Mouse (Mus musculus) neural tube, embryonic 12.5 days (tissue): Measurements from ENCODE around the gene Gm45233. TPM values are rescaled to one million over a fixed set of nuclear protein-coding genes. Genes with fewer than 3 reads are reported as not detected.

Experiments used
- ATAC-seq: fragments of 200-750 bp; cut with Nextera tagmentation; 2 replicates; pipeline ENCODE4 v1.8.0; 2017; ENCODE audit warnings: low read depth, mild to moderate bottlenecking, moderate TSS enrichment, moderate library complexity; ENCODE audit not compliant: low FRiP score
- H3K27ac ChIP-seq: fragments of 300-500 bp; sonication (generic); 2 replicates; pipeline ENCODE4 v1.5.1; 2016
- H3K27me3 ChIP-seq: fragments of 300-500 bp; sonication (generic); replicated peaks from 2 replicates; pipeline ENCODE4 v1.6.1; 2016; ENCODE audit warnings: mild to moderate bottlenecking
- H3K36me3 ChIP-seq: fragments of 300-500 bp; sonication (generic); 2 replicates; pipeline ENCODE4 v1.6.1; 2016; ENCODE audit warnings: mild to moderate bottlenecking
- H3K4me1 ChIP-seq: fragments of 300-500 bp; sonication (generic); 2 replicates; pipeline ENCODE4 v1.6.1; 2016
- H3K4me2 ChIP-seq: fragments of 300-500 bp; sonication (generic); replicated peaks from 2 replicates; pipeline ENCODE4 v1.6.1; 2016; ENCODE audit warnings: mild to moderate bottlenecking
- H3K4me3 ChIP-seq: fragments of 300-500 bp; sonication (generic); 2 replicates; pipeline ENCODE4 v1.5.1; 2016
- H3K9ac ChIP-seq: fragments of 300-500 bp; sonication (generic); 2 replicates; pipeline ENCODE4 v1.6.1; 2016; ENCODE audit warnings: mild to moderate bottlenecking
- H3K9me3 ChIP-seq: fragments of 300-500 bp; sonication (generic); 2 replicates; pipeline ENCODE4 v1.6.1; 2016; ENCODE audit warnings: mild to moderate bottlenecking
- WGBS: fragments of 180-500 bp; shearing (Covaris S2); methylation state at CpG from one replicate; pipeline ENCODE4 v1.1.7; 2016; 5-methylcytosine and 5-hydroxymethylcytosine counted together
- polyA plus RNA-seq: library from polyadenylated mRNA; unstranded; fragments of >200 nt; fragmentation: Nextera tagmentation; extraction: Ambion mirVana; gene quantifications from 2 replicates; pipeline ENCODE4 v1.2.1, GENCODE M21; 2016

Gm45233 gene
- polyA plus RNA-seq, 1 experiment from 2014 or later, result 0.49 TPM

GRCm38 (mm10) chr7:43481191-43481590 lies 37.3 kb downstream of the Gm45233 start:
- 82% methylated on average over 3 of the region's 3 CpGs for WGBS
- ATAC-seq, result no peak
- no peak overlapping the region for H3K4me3 ChIP-seq

GRCm38 (mm10) chr7:43482090-43482716 lies 38.3 kb downstream of the Gm45233 start:
- no peaks in the 10 kb centered on the region for H3K9me3 ChIP-seq
- peaks cover 6% of the 10 kb centered on the region; the same call in 1 of the 2 replicates for H3K36me3 ChIP-seq
- H3K4me2 ChIP-seq, result no peak overlapping the region; the same call in 1 of the 2 replicates
- peaks cover 16% of the 10 kb centered on the region for H3K4me1 ChIP-seq
- H3K27ac ChIP-seq, result no peak overlapping the region
- H3K27me3 ChIP-seq, result peaks cover 24% of the 10 kb centered on the region
- WGBS, result 48% methylated on average over 8 of the region's 8 CpGs
- peak; percentile 87 for ATAC-seq
- 0 out of 2 replicates have a peak overlapping the region, but pooled peaks have one; percentile 13 for H3K9ac ChIP-seq
- no peak overlapping the region for H3K4me3 ChIP-seq

More at GRCm38 (mm10) chr7:43481191-43481590, 37.3 kb downstream of the Gm45233 start:
- Histone ChIP-seq H3K36me3 (peaks cover 6% of the 10 kb centered on the region; the same call in 1 of the 2 replicates), H3K9ac (no peak overlapping the region), H3K4me1 (peaks cover 16% of the 10 kb centered on the region), H3K27me3 (peaks cover 34% of the 10 kb centered on the region), H3K4me2 (no peak overlapping the region), H3K9me3 (no peaks in the 10 kb centered on the region), H3K27ac (no peak overlapping the region)

GRCm38 (mm10) chr7:43483236-43483635 lies 39.3 kb downstream of the Gm45233 start:
- H3K9ac ChIP-seq, result no peak overlapping the region
- peaks cover 6% of the 10 kb centered on the region; the same call in 1 of the 2 replicates for H3K36me3 ChIP-seq
- no peaks in the 10 kb centered on the region for H3K9me3 ChIP-seq
- no peak overlapping the region for H3K27ac ChIP-seq
- no peak overlapping the region for H3K4me2 ChIP-seq
- no peak overlapping the region for H3K4me3 ChIP-seq
- no peak for ATAC-seq
- peaks cover 13% of the 10 kb centered on the region for H3K27me3 ChIP-seq
- 18% methylated on average over 10 of the region's 10 CpGs for WGBS
- peaks cover 16% of the 10 kb centered on the region for H3K4me1 ChIP-seq

GRCm38 (mm10) chr7:43488646-43489045 lies 44.7 kb downstream of the Gm45233 start:
- Histone ChIP-seq H3K27ac (no peak overlapping the region), H3K9me3 (no peaks in the 10 kb centered on the region), H3K4me3 (peak overlapping the region; percentile 63), H3K9ac (peak overlapping the region; percentile 83; the same call in 1 of the 2 replicates), H3K36me3 (no peaks in the 10 kb centered on the region), H3K27me3 (0 out of 2 replicates have a peak, but pooled peaks cover 5% of the 10 kb centered on the region), H3K4me2 (peak overlapping the region; percentile 79), H3K4me1 (peaks cover 12% of the 10 kb centered on the region; the same call in 1 of the 2 replicates)
- WGBS, result 44% methylated on average over 5 of the region's 5 CpGs
- no peak for ATAC-seq

GRCm38 (mm10) chr7:43489631-43490125 lies 45.8 kb downstream of the Gm45233 start, which contains the start of gene Iglon5:
TSS of gene Iglon5 (minus strand) at chr7:43490075.
- H3K9ac ChIP-seq, result peak within 1 kb of the TSS; percentile 83
- H3K4me2 ChIP-seq, result peak within 1 kb of the TSS; percentile 79
- H3K27me3 ChIP-seq, result 0 out of 2 replicates have a peak, but pooled peaks cover 8% of the 10 kb centered on the region
- no peaks in the 10 kb centered on the region for H3K9me3 ChIP-seq
- 1% methylated on average over 21 of the region's 41 CpGs for WGBS
- H3K27ac ChIP-seq, result peak within 1 kb of the TSS; percentile 57; the same call in 1 of the 2 replicates
- H3K36me3 ChIP-seq, result no peaks in the 10 kb centered on the region
- H3K4me1 ChIP-seq, result peaks cover 12% of the 10 kb centered on the region; the same call in 1 of the 2 replicates
- peak; percentile 64 for ATAC-seq
- H3K4me3 ChIP-seq, result peak within 1 kb of the TSS; percentile 63

GRCm38 (mm10) chr7:43490182-43490584 lies 46.3 kb downstream of the Gm45233 start:
- Histone ChIP-seq H3K36me3 (no peaks in the 10 kb centered on the region), H3K4me3 (peak overlapping the region; percentile 63), H3K4me1 (peaks cover 12% of the 10 kb centered on the region; the same call in 1 of the 2 replicates), H3K27ac (peak overlapping the region; percentile 57; the same call in 1 of the 2 replicates), H3K9ac (peak overlapping the region; percentile 83), H3K27me3 (0 out of 2 replicates have a peak, but pooled peaks cover 8% of the 10 kb centered on the region), H3K4me2 (peak overlapping the region; percentile 79), H3K9me3 (no peaks in the 10 kb centered on the region)
- 0% methylated on average over 7 of the region's 13 CpGs for WGBS
- ATAC-seq, result peak; percentile 91

GRCm38 (mm10) chr7:43490861-43491260 lies 46.9 kb downstream of the Gm45233 start:
- H3K27ac ChIP-seq, result no peak overlapping the region
- 0 out of 2 replicates have a peak, but pooled peaks have one; percentile 9 for ATAC-seq
- peaks cover 12% of the 10 kb centered on the region; the same call in 1 of the 2 replicates for H3K4me1 ChIP-seq
- no peak overlapping the region for H3K9ac ChIP-seq
- no peaks in the 10 kb centered on the region for H3K36me3 ChIP-seq
- 0 out of 2 replicates have a peak, but pooled peaks cover 8% of the 10 kb centered on the region for H3K27me3 ChIP-seq
- no peaks in the 10 kb centered on the region for H3K9me3 ChIP-seq
- WGBS, result 61% methylated on average over 9 of the region's 9 CpGs
- H3K4me2 ChIP-seq, result peak overlapping the region; percentile 79
- H3K4me3 ChIP-seq, result no peak overlapping the region

GRCm38 (mm10) chr7:43495343-43496021 lies 51.6 kb downstream of the Gm45233 start:
- ATAC-seq, result peak; percentile 56; the same call in 1 of the 2 replicates
- Histone ChIP-seq H3K27me3 (peaks cover 11% of the 10 kb centered on the region; the same call in 1 of the 2 replicates), H3K9ac (no peak overlapping the region), H3K4me3 (no peak overlapping the region), H3K9me3 (peaks cover 8% of the 10 kb centered on the region; the same call in 1 of the 2 replicates), H3K4me1 (no peaks in the 10 kb centered on the region), H3K4me2 (0 out of 2 replicates have a peak overlapping the region, but pooled peaks have one; percentile 3), H3K36me3 (no peaks in the 10 kb centered on the region), H3K27ac (no peak overlapping the region)
- 11% methylated on average over 21 of the region's 21 CpGs for WGBS

GRCm38 (mm10) chr7:43511707-43512478 lies 68.0 kb downstream of the Gm45233 start:
- H3K27ac ChIP-seq, result no peak overlapping the region
- no peaks in the 10 kb centered on the region for H3K36me3 ChIP-seq
- H3K4me2 ChIP-seq, result no peak overlapping the region
- H3K4me1 ChIP-seq, result no peaks in the 10 kb centered on the region
- no peak overlapping the region for H3K4me3 ChIP-seq
- no peaks in the 10 kb centered on the region for H3K9me3 ChIP-seq
- 55% methylated on average over 4 of the region's 4 CpGs for WGBS
- no peaks in the 10 kb centered on the region for H3K27me3 ChIP-seq
- ATAC-seq, result no peak
- H3K9ac ChIP-seq, result no peak overlapping the region

- no peak for ATAC-seq
- no peak overlapping the region for H3K9ac ChIP-seq
- no peak overlapping the region for H3K4me3 ChIP-seq
- no peaks in the 10 kb centered on the region for H3K4me1 ChIP-seq
- WGBS, result 80% methylated on average over 4 of the region's 4 CpGs
- H3K36me3 ChIP-seq, result no peaks in the 10 kb centered on the region
- no peak overlapping the region for H3K27ac ChIP-seq
- H3K9me3 ChIP-seq, result no peaks in the 10 kb centered on the region
- H3K4me2 ChIP-seq, result no peak overlapping the region
- no peaks in the 10 kb centered on the region for H3K27me3 ChIP-seq
These were observed 68.6 kb downstream of the Gm45233 start for GRCm38 (mm10) chr7:43512519-43512918.
